ENCODE assay signal across 12 mouse cellular contexts in genomic region chr14:21813216-21813615, GRCm38 (mm10). TPM values are rescaled to one million over a fixed set of nuclear protein-coding genes. Genes with fewer than 3 reads are reported as not detected.
DNase-seq lines count a peak whose midpoint lies in the region; ATAC-seq and TF ChIP-seq lines count a peak whose summit lies in the region.
"Had no signal": no experiment of that assay in that cellular context is flagged by ENCODE, and none has a peak within 500 bp of the region (broad histone marks: within the 10 kb centered on the region; RNA-seq: fewer than 3 reads in every experiment).

No protein-coding gene starts in this region.

- H3K4me2 ChIP-seq in CH12.LX (ENCODE audit: insufficient read depth, low read depth, poor library complexity, severe bottlenecking): peak overlapping the region; percentile 69
- H3K4me2 ChIP-seq in liver, postnatal 0 days (ENCODE audit: low read depth, low read length): no peak overlapping the region
- H3K4me2 ChIP-seq: hindbrain, embryonic 13.5 days; limb, embryonic 13.5 days had no signal

- no peaks in the 10 kb centered on the region for H3K27me3 ChIP-seq in CH12.LX (replicated peaks)
- H3K27me3 ChIP-seq in liver, postnatal 0 days (ENCODE audit: insufficient read depth, low read length): no peaks in the 10 kb centered on the region
- H3K27me3 ChIP-seq: hindbrain, embryonic 13.5 days; limb, embryonic 13.5 days; megakaryocyte, embryonic 14.5 days had no signal

- peak; percentile 45 for TF ChIP-seq POLR2A in CH12.LX (IDR thresholded peaks at IDR 0.05; ENCODE audit: low read depth, low read length)

- dilution Hi-C loops in CH12.LX (cut with MboI; ENCODE audit: extremely low pct_ligation_motif_present, extremely low pct_unique_long_range_greater_than_20kb, low sequenced_read_pairs): no loop called here

- in situ Hi-C loops in CH12.LX (cut with MboI; ENCODE audit: low pct_ligation_motif_present, low pct_unique_long_range_greater_than_20kb, low sequenced_read_pairs): loop anchor here (5.0 kb wide), 1 partner anchor 39 kb away; no protein-coding TSS in a partner anchor

- no peak for TF ChIP-seq CTCF in CH12.LX (conservative IDR thresholded peaks at IDR 0.05 in 1 of 2, IDR thresholded peaks at IDR 0.05 in 1 of 2; ENCODE audit: low read depth in 2 of 2, low read length in 2 of 2)
- no peak for TF ChIP-seq CTCF in liver, postnatal 0 days (IDR thresholded peaks at IDR 0.05; ENCODE audit: low read depth)

- peak; percentile 26 for DNase-seq in CD4-positive helper T cell, adult 2 months (ENCODE audit: low read depth, low spot score)
- peak; percentile 51 for DNase-seq in CH12.LX (ENCODE audit: extremely low read depth)
- DNase-seq in liver, postnatal 0 days: no peak
- no peak for DNase-seq in urinary bladder, postnatal 25 days (ENCODE audit: low spot score)
- DNase-seq in adrenal gland, postnatal 10 days: no peak
- no peak for DNase-seq in adrenal gland, adult 2 months

- ATAC-seq in granulocyte monocyte progenitor cell, adult 5-6 weeks (replicated peaks; ENCODE audit: poor library complexity, severe bottlenecking): peak; percentile 59
- peak; percentile 25; the same call in 1 of the 2 replicates for ATAC-seq in liver, postnatal 0 days
- ATAC-seq: forebrain, embryonic 16.5 days had no signal

- no peaks in the 10 kb centered on the region for H3K79me2 ChIP-seq in CH12.LX (replicated peaks; ENCODE audit: control insufficient read depth, extremely low read depth, insufficient read depth, poor library complexity, severe bottlenecking)

- 44% methylated on average over 4 of the region's 4 CpGs for WGBS in liver, postnatal 0 days (ENCODE audit: insufficient replicate concordance)

- no peak overlapping the region for H3K4me3 ChIP-seq in CH12.LX (replicated peaks in 1 of 3; ENCODE audit: low read depth in 2 of 3, low read length in 2 of 3, poor library complexity in 1 of 3)
- H3K4me3 ChIP-seq in liver, postnatal 0 days (ENCODE audit: low read depth, low read length): no peak overlapping the region
- H3K4me3 ChIP-seq: hindbrain, embryonic 13.5 days; left cerebral cortex, adult 2 months; limb, embryonic 13.5 days had no signal

- H3K9me3 ChIP-seq in CH12.LX (replicated peaks; ENCODE audit: low read length): no peaks in the 10 kb centered on the region
- H3K9me3 ChIP-seq in liver, postnatal 0 days (ENCODE audit: low read length): no peaks in the 10 kb centered on the region
- H3K9me3 ChIP-seq: hindbrain, embryonic 13.5 days; limb, embryonic 13.5 days; megakaryocyte, embryonic 14.5 days had no signal

- H3K36me3 ChIP-seq in CH12.LX (replicated peaks in 1 of 2; ENCODE audit: control insufficient read depth in 1 of 2, insufficient read depth in 1 of 2, low read length in 1 of 2): no peaks in the 10 kb centered on the region
- H3K36me3 ChIP-seq in liver, postnatal 0 days (replicated peaks; ENCODE audit: insufficient read depth, low read length): no peaks in the 10 kb centered on the region
- H3K36me3 ChIP-seq: hindbrain, embryonic 13.5 days; limb, embryonic 13.5 days had no signal

- H3K4me1 ChIP-seq in CH12.LX (ENCODE audit: control insufficient read depth in 1 of 2, insufficient read depth in 2 of 2): peaks cover 12 to 29% of the 10 kb centered on the region in 2 experiments
- H3K4me1 ChIP-seq in liver, postnatal 0 days (ENCODE audit: insufficient read depth): peaks cover 10% of the 10 kb centered on the region
- H3K4me1 ChIP-seq: hindbrain, embryonic 13.5 days; limb, embryonic 13.5 days had no signal

- H3K9ac ChIP-seq in CH12.LX (ENCODE audit: insufficient read depth, low read depth): peak overlapping the region; percentile 47; the same call in 1 of the 2 replicates
- no peak overlapping the region for H3K9ac ChIP-seq in liver, postnatal 0 days (replicated peaks)
- H3K9ac ChIP-seq: hindbrain, embryonic 13.5 days; limb, embryonic 13.5 days had no signal

- H3K27ac ChIP-seq in CH12.LX (ENCODE audit: insufficient read depth, low read depth): peak overlapping the region; percentile 68
- peak overlapping the region; percentile 60 for H3K27ac ChIP-seq in liver, postnatal 0 days (ENCODE audit: low read depth)
- H3K27ac ChIP-seq: hindbrain, embryonic 13.5 days; left cerebral cortex, adult 2 months; limb, embryonic 13.5 days had no signal

- no peak for TF ChIP-seq EP300 in CH12.LX (IDR thresholded peaks at IDR 0.05; ENCODE audit: low read length)
- 0 out of 2 replicates have a peak, but pooled peaks have one; percentile 20 for TF ChIP-seq EP300 in liver, postnatal 0 days (IDR thresholded peaks at IDR 0.05; ENCODE audit: low read depth)

- no peak for TF ChIP-seq RAD21 in CH12.LX (IDR thresholded peaks at IDR 0.05; ENCODE audit: low read depth, low read length)

TF ChIP-seq in CH12.LX, 34 proteins besides CTCF, POLR2A, EP300 and RAD21:
- TF ChIP-seq ZMIZ1 (IDR thresholded peaks at IDR 0.05; ENCODE audit: low read depth, low read length) (0 out of 2 replicates have a peak, but pooled peaks have one; percentile 11), TCF12 (IDR thresholded peaks at IDR 0.05; ENCODE audit: low read depth, low read length) (0 out of 2 replicates have a peak, but pooled peaks have one; percentile 6), BHLHE40 (IDR thresholded peaks at IDR 0.05; ENCODE audit: low read depth, low read length) (peak; percentile 10; the same call in 1 of the 2 replicates), MXI1 (IDR thresholded peaks at IDR 0.05; ENCODE audit: low read depth, low read length) (no peak), ELF1 (IDR thresholded peaks at IDR 0.05; ENCODE audit: low read depth, low read length) (peak; percentile 58; the same call in 1 of the 2 replicates), TBP (conservative IDR thresholded peaks at IDR 0.05; ENCODE audit: low read depth, low read length) (0 out of 2 replicates have a peak, but pooled peaks have one; percentile 47)

RNA-seq across cellular contexts. Expression of gene Vdac2, which starts 11.8 kb away (rescaled TPM):
- 268 and 332 TPM in 2 replicates for total RNA-seq in CH12.LX (2012; rRNA removed)
- total RNA-seq in CH12.LX (2014; rRNA removed): 475 and 538 TPM in 2 replicates
- 461 and 517 TPM in 2 replicates for polyA plus RNA-seq in CH12.LX (2012; ENCODE audit: insufficient read length, low read depth)
- 212 and 291 TPM in 2 replicates for total RNA-seq in granulocyte monocyte progenitor cell, adult 5-6 weeks (2014; fragmentation: Nextera tagmentation)
- 386 and 388 TPM in 2 replicates for total RNA-seq in granulocyte monocyte progenitor cell, adult 5-6 weeks (2017)
- polyA plus RNA-seq in liver, postnatal 0 days (2015; fragmentation: Nextera tagmentation; extraction: Ambion mirVana): 128 and 129 TPM in 2 replicates
- total RNA-seq in adrenal gland, postnatal 10 days (2021): 100 to 1,000 TPM; 276 to 322 TPM
- total RNA-seq in adrenal gland, adult 2 months (2021): 100 to 1,000 TPM; 196 to 221 TPM
- 213 and 280 TPM in 2 replicates for polyA plus RNA-seq in adrenal gland, adult 2 months (2012; rRNA removed)

RNA-seq across cellular contexts. Expression of gene Comtd1, which starts 35.6 kb away (rescaled TPM):
- total RNA-seq in CH12.LX (2012; rRNA removed) (30.4 and 34.9 TPM in 2 replicates), CH12.LX (2014; rRNA removed) (13.3 and 14.2 TPM in 2 replicates)
- 26.1 and 29.0 TPM in 2 replicates for polyA plus RNA-seq in CH12.LX (2012; ENCODE audit: insufficient read length, low read depth)
- 56.3 and 63.0 TPM in 2 replicates for total RNA-seq in granulocyte monocyte progenitor cell, adult 5-6 weeks (2014; fragmentation: Nextera tagmentation)
- 29.1 and 33.2 TPM in 2 replicates for total RNA-seq in granulocyte monocyte progenitor cell, adult 5-6 weeks (2017)
- polyA plus RNA-seq in liver, postnatal 0 days (2015; fragmentation: Nextera tagmentation; extraction: Ambion mirVana): 14.2 TPM in 2 replicates
- total RNA-seq in adrenal gland, postnatal 10 days (2021): 10 to 100 TPM; 39.1 to 45.7 TPM
- total RNA-seq in adrenal gland, adult 2 months (2021): 10 to 100 TPM; 59.2 to 77.6 TPM
- polyA plus RNA-seq in adrenal gland, adult 2 months (2012; rRNA removed): 81.6 and 83.0 TPM in 2 replicates

Comparison
In these comparisons a context has a peak if more than half of its experiments do, and no peak if none do; other contexts are left out.
1. DNase-seq: peak in CD4-positive helper T cell, adult 2 months (single experiment) and CH12.LX (single experiment); none in liver, postnatal 0 days (single experiment), urinary bladder, postnatal 25 days (single experiment), adrenal gland, postnatal 10 days (single experiment) and adrenal gland, adult 2 months (single experiment).